Mouse (Mus musculus): ENCODE data around the gene Olfr105-ps. TPM values are rescaled to one million over a fixed set of nuclear protein-coding genes. Genes with fewer than 3 reads are reported as not detected.

The Olfr105-ps gene
- polyA plus RNA-seq (2021; fragmentation: Nextera tagmentation): not detected in 2 replicates
- long read RNA-seq, experiment 1: 0 reads
- long read RNA-seq, experiment 2: 0 reads

GRCm38 (mm10) chr17:37378733-37379132, at the start of gene Olfr105-ps:
TSS of gene Olfr105-ps (plus strand) at chr17:37379033.

GRCm38 (mm10) chr17:37339598-37339997, 39.2 kb upstream of the Olfr105-ps start, which contains the start of gene Olfr103:
TSS of gene Olfr103 (minus strand) at chr17:37339698.

GRCm38 (mm10) chr17:37359282-37359681, 19.6 kb upstream of the Olfr105-ps start, which contains the start of gene Olfr104-ps:
TSS of gene Olfr104-ps (plus strand) at chr17:37359582.

GRCm38 (mm10) chr17:37390093-37390492, 11.3 kb downstream of the Olfr105-ps start, which contains the start of gene Olfr106-ps:
TSS of gene Olfr106-ps (plus strand) at chr17:37390393.

GRCm38 (mm10) chr17:37398926-37399325, 20.1 kb downstream of the Olfr105-ps start, which contains the start of gene Olfr107:
TSS of gene Olfr107 (plus strand) at chr17:37399226.

Other genes starting within 250 kb of the Olfr105-ps start
- not detected in 2 replicates for gene Olfr93, start 217.5 kb upstream of the Olfr105-ps start, polyA plus RNA-seq (2021; fragmentation: Nextera tagmentation)
- gene Ubd, start 185.1 kb upstream of the Olfr105-ps start, polyA plus RNA-seq (2021; fragmentation: Nextera tagmentation): not detected in 2 replicates
- not detected in 2 replicates for gene Olfr94, start 178.0 kb upstream of the Olfr105-ps start, polyA plus RNA-seq (2021; fragmentation: Nextera tagmentation)
- not detected in 2 replicates for gene Olfr95, start 165.9 kb upstream of the Olfr105-ps start, polyA plus RNA-seq (2021; fragmentation: Nextera tagmentation)
- gene Olfr96, start 158.9 kb upstream of the Olfr105-ps start, polyA plus RNA-seq (2021; fragmentation: Nextera tagmentation): not detected in 2 replicates
- gene Olfr97, start 141.7 kb upstream of the Olfr105-ps start, polyA plus RNA-seq (2021; fragmentation: Nextera tagmentation): not detected in 2 replicates
- gene Olfr98, start 115.3 kb upstream of the Olfr105-ps start, polyA plus RNA-seq (2021; fragmentation: Nextera tagmentation): not detected in 2 replicates
- 3.3 and 3.5 TPM in 2 replicates for gene H2-M3, start 108.8 kb upstream of the Olfr105-ps start, polyA plus RNA-seq (2021; fragmentation: Nextera tagmentation)
- not detected in 2 replicates for gene Olfr99, start 95.6 kb upstream of the Olfr105-ps start, polyA plus RNA-seq (2021; fragmentation: Nextera tagmentation)
- gene Olfr101, start 74.7 kb upstream of the Olfr105-ps start, polyA plus RNA-seq (2021; fragmentation: Nextera tagmentation): not detected in 2 replicates
- gene Olfr102, start 62.0 kb upstream of the Olfr105-ps start, polyA plus RNA-seq (2021; fragmentation: Nextera tagmentation): not detected in 2 replicates
- not detected in 2 replicates for gene Olfr103, start 39.3 kb upstream of the Olfr105-ps start, polyA plus RNA-seq (2021; fragmentation: Nextera tagmentation)
- not detected in 2 replicates for gene Olfr104-ps, start 19.5 kb upstream of the Olfr105-ps start, polyA plus RNA-seq (2021; fragmentation: Nextera tagmentation)
- gene Olfr106-ps, start 11.4 kb downstream of the Olfr105-ps start, polyA plus RNA-seq (2021; fragmentation: Nextera tagmentation): not detected in 2 replicates
- not detected in 2 replicates for gene Olfr107, start 20.2 kb downstream of the Olfr105-ps start, polyA plus RNA-seq (2021; fragmentation: Nextera tagmentation)
- gene Olfr108, start 66.4 kb downstream of the Olfr105-ps start, polyA plus RNA-seq (2021; fragmentation: Nextera tagmentation): not detected in 2 replicates
- not detected in 2 replicates for gene Olfr109, start 79.9 kb downstream of the Olfr105-ps start, polyA plus RNA-seq (2021; fragmentation: Nextera tagmentation)
- gene H2-M2, start 104.5 kb downstream of the Olfr105-ps start, polyA plus RNA-seq (2021; fragmentation: Nextera tagmentation): not detected in 2 replicates
- gene Olfr110, start 113.4 kb downstream of the Olfr105-ps start, polyA plus RNA-seq (2021; fragmentation: Nextera tagmentation): not detected in 2 replicates
- gene Olfr111, start 129.0 kb downstream of the Olfr105-ps start, polyA plus RNA-seq (2021; fragmentation: Nextera tagmentation): not detected in 2 replicates
- not detected in 2 replicates for gene Olfr112, start 190.4 kb downstream of the Olfr105-ps start, polyA plus RNA-seq (2021; fragmentation: Nextera tagmentation)
- gene Olfr113, start 198.6 kb downstream of the Olfr105-ps start, polyA plus RNA-seq (2021; fragmentation: Nextera tagmentation): not detected in 2 replicates
- gene Olfr114, start 213.7 kb downstream of the Olfr105-ps start, polyA plus RNA-seq (2021; fragmentation: Nextera tagmentation): not detected in 2 replicates
- gene Olfr115, start 248.1 kb downstream of the Olfr105-ps start, polyA plus RNA-seq (2021; fragmentation: Nextera tagmentation): not detected in 2 replicates
- gene Olfr116, start 248.2 kb downstream of the Olfr105-ps start, polyA plus RNA-seq (2021; fragmentation: Nextera tagmentation): not detected in 2 replicates